Mouse (Mus musculus) small intestine, adult 2 months (tissue): ENCODE results near the gene Npas4.
A peak's percentile ranks its signal among the peaks of the same experiment; 100 is the strongest.

Experiments used
- CTCF ChIP-seq: fragments of 200-500 bp; IDR thresholded peaks from 2 replicates; pipeline ENCODE4 v1.5.1; 2012; ENCODE audit warnings: low read depth, mild to moderate bottlenecking, control low read depth, inconsistent platforms, low read length, moderate library complexity, mixed read lengths; ENCODE audit not compliant: insufficient replicate concordance, insufficient read length; ENCODE audit errors: extremely low read depth
- POLR2A ChIP-seq: fragments of 200-500 bp; IDR thresholded peaks from 2 replicates; pipeline ENCODE4 v1.6.1; 2012; ENCODE audit warnings: low read depth, mild to moderate bottlenecking, control low read depth, inconsistent platforms, low read length, moderate library complexity

DNA sequence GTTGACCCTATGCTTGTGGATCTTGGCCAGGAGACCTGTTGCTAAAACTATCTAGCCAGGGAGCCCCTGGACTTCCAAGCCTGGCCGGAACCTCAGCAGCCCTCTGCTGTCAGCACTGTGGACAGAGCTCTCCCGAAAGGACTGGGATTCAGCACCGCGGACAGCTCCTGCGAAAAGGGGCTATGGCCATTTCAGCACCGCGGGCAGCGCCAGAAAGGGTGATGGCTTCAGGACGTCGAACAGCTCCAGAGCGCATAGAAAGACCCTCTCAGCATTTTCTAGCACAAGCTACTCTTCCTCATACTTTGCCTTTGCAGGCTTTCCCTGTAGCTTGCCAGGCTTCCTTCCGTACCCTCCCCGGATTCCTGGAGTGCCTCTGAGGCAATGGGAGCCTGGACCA, 1.1 kb downstream of the Npas4 start:
- TF ChIP-seq POLR2A = no peak
- TF ChIP-seq CTCF = 0 out of 2 replicates have a peak, but pooled peaks have one; percentile 4
